Mouse (Mus musculus) CH12.LX (cell line): ENCODE measurements around the gene Agxt2. TPM values are rescaled to one million over a fixed set of nuclear protein-coding genes. Genes with fewer than 3 reads are reported as not detected.

Experiments used
- DNase-seq: peaks from one replicate; pipeline ENCODE4 v3.0.0-alpha.2; 2013; ENCODE audit errors: extremely low read depth
- H3K27ac ChIP-seq: 2 replicates; pipeline ENCODE4 v1.5.1; 2012; ENCODE audit warnings: low read depth, mild to moderate bottlenecking, control low read depth, moderate library complexity; ENCODE audit not compliant: insufficient read depth
- H3K27me3 ChIP-seq: replicated peaks from 2 replicates; pipeline ENCODE3; 2012; ENCODE audit warnings: inconsistent platforms
- H3K36me3 ChIP-seq, 2 experiments: replicated peaks in 1 of 2; 2 replicates each; pipeline versions ENCODE3 to v1.6.1; 2012; ENCODE audit warnings: inconsistent platforms in 1 of 2, low read length in 1 of 2, mild to moderate bottlenecking in 1 of 2, mixed read lengths in 1 of 2, moderate library complexity in 1 of 2; ENCODE audit not compliant: control insufficient read depth in 1 of 2, insufficient read depth in 1 of 2
- H3K4me1 ChIP-seq, 2 experiments: 2 replicates each; pipeline ENCODE4 v1.6.1; 2012; ENCODE audit warnings: inconsistent platforms in 1 of 2, moderate library complexity in 1 of 2; ENCODE audit not compliant: insufficient read depth in 2 of 2, control insufficient read depth in 1 of 2
- H3K4me2 ChIP-seq: 2 replicates; pipeline ENCODE4 v1.6.1; 2012; ENCODE audit warnings: low read depth, mild to moderate bottlenecking, control low read depth; ENCODE audit not compliant: poor library complexity, insufficient read depth, severe bottlenecking
- H3K4me3 ChIP-seq, 3 experiments: fragments of 150-350 bp in 1 of 3; sonication (generic) in 1 of 3; replicated peaks in 1 of 3; 2 replicates each; pipeline versions ENCODE3 to v1.5.1; 2011 to 2012; ENCODE audit warnings: low read depth in 2 of 3, low read length in 2 of 3, mild to moderate bottlenecking in 2 of 3, moderate library complexity in 2 of 3, control low read depth in 1 of 3, improper control_type of control experiment in 1 of 3, inconsistent platforms in 1 of 3, mixed read lengths in 1 of 3; ENCODE audit not compliant: poor library complexity in 1 of 3
- H3K79me2 ChIP-seq: replicated peaks from 2 replicates; pipeline ENCODE4 v1.6.1; 2012; ENCODE audit warnings: mild to moderate bottlenecking, moderate library complexity; ENCODE audit not compliant: control insufficient read depth, poor library complexity, insufficient read depth, severe bottlenecking; ENCODE audit errors: extremely low read depth
- H3K9ac ChIP-seq: 2 replicates; pipeline ENCODE4 v1.6.1; 2012; ENCODE audit warnings: low read depth, mild to moderate bottlenecking, control low read depth, moderate library complexity; ENCODE audit not compliant: insufficient read depth
- H3K9me3 ChIP-seq: replicated peaks from 2 replicates; pipeline ENCODE3; 2012; ENCODE audit warnings: low read length, inconsistent platforms, mixed read lengths
- CHD2 ChIP-seq: IDR thresholded peaks from 2 replicates; pipeline ENCODE4 v1.6.1; 2011; ENCODE audit warnings: low read length, improper control_type of control experiment
- CTCF ChIP-seq, 2 experiments: IDR thresholded peaks in 1 of 2; conservative IDR thresholded peaks in 1 of 2; 2 replicates each; pipeline ENCODE4 v1.5.1; 2011 to 2012; ENCODE audit warnings: low read depth in 2 of 2, low read length in 2 of 2, improper control_type of control experiment in 1 of 2, inconsistent platforms in 1 of 2, mild to moderate bottlenecking in 1 of 2, moderate library complexity in 1 of 2
- E2F4 ChIP-seq: IDR thresholded peaks from 2 replicates; pipeline ENCODE4 v1.6.1; 2011; ENCODE audit warnings: low read depth, low read length, improper control_type of control experiment; ENCODE audit not compliant: insufficient replicate concordance
- ELF1 ChIP-seq: IDR thresholded peaks from 2 replicates; pipeline ENCODE4 v1.6.1; 2014; ENCODE audit warnings: low read depth, mild to moderate bottlenecking, inconsistent platforms, low read length, improper control_type of control experiment
- HCFC1 ChIP-seq: IDR thresholded peaks from 2 replicates; pipeline ENCODE4 v1.6.1; 2012; ENCODE audit warnings: low read depth, mild to moderate bottlenecking, inconsistent platforms, low read length, improper control_type of control experiment
- JUND ChIP-seq: conservative IDR thresholded peaks from 2 replicates; pipeline ENCODE4 v1.6.1; 2011; ENCODE audit warnings: low read depth, low read length, improper control_type of control experiment
- MAFK ChIP-seq: IDR thresholded peaks from 2 replicates; pipeline ENCODE4 v1.6.1; 2011; ENCODE audit warnings: low read length, improper control_type of control experiment; ENCODE audit not compliant: insufficient replicate concordance
- MAZ ChIP-seq: IDR thresholded peaks from 2 replicates; pipeline ENCODE4 v1.6.1; 2012; ENCODE audit warnings: low read depth, mild to moderate bottlenecking, inconsistent platforms, low read length, improper control_type of control experiment, moderate library complexity
- MXI1 ChIP-seq: IDR thresholded peaks from 2 replicates; pipeline ENCODE4 v1.6.1; 2011; ENCODE audit warnings: mild to moderate bottlenecking, low read depth, low read length, improper control_type of control experiment
- PAX5 ChIP-seq: IDR thresholded peaks from 2 replicates; pipeline ENCODE4 v1.6.1; 2012; ENCODE audit warnings: low read length, inconsistent platforms, mixed read lengths
- POLR2A ChIP-seq: IDR thresholded peaks from 2 replicates; pipeline ENCODE4 v1.6.1; 2011; ENCODE audit warnings: low read depth, mild to moderate bottlenecking, improper control_type of control experiment, low read length
- POLR2AphosphoS2 ChIP-seq: IDR thresholded peaks from 2 replicates; pipeline ENCODE4 v1.6.1; 2011; ENCODE audit warnings: low read depth, low read length, improper control_type of control experiment
- SMC3 ChIP-seq: IDR thresholded peaks from 2 replicates; pipeline ENCODE4 v1.6.1; 2011; ENCODE audit warnings: low read depth, low read length, improper control_type of control experiment
- ZC3H11A ChIP-seq: IDR thresholded peaks from 2 replicates; pipeline ENCODE4 v1.6.1; 2012; ENCODE audit warnings: low read depth, mild to moderate bottlenecking, inconsistent platforms, low read length, improper control_type of control experiment
- ZMIZ1 ChIP-seq: IDR thresholded peaks from 2 replicates; pipeline ENCODE4 v1.6.1; 2012; ENCODE audit warnings: low read depth, mild to moderate bottlenecking, inconsistent platforms, low read length, improper control_type of control experiment
- dilution Hi-C: fragments of 300-500 bp; cut with MboI; formaldehyde crosslinking; loops from 2 replicates; pipeline ENCODE4 v1.14.3; 2020; ENCODE audit warnings: low sequenced_read_pairs; ENCODE audit not compliant: extremely low pct_unique_long_range_greater_than_20kb, extremely low pct_ligation_motif_present
- in situ Hi-C: fragments of 300-500 bp; cut with MboI; formaldehyde crosslinking; loops from 3 replicates; pipeline ENCODE4 v1.14.3; 2019; ENCODE audit warnings: low sequenced_read_pairs, low pct_ligation_motif_present, low pct_unique_long_range_greater_than_20kb, mixed read lengths
- polyA plus RNA-seq: library from polyadenylated mRNA; unstranded; fragments of >175 nt; gene quantifications from 2 replicates; pipeline ENCODE4 v1.2.1, GENCODE M21; 2012; ENCODE audit warnings: low read depth; ENCODE audit not compliant: insufficient read length
- total RNA-seq, 2 experiments: library from RNA; depleted of rRNA; stranded (reverse); fragments of 300-350 nt in 1 of 2; fragments of >200 nt in 1 of 2; gene quantifications; 2 replicates each; pipeline ENCODE4 v1.2.3; 2012 to 2014

The Agxt2 gene
- total and polyA plus RNA-seq, 3 experiments = 0.14 TPM; not detected in 2

DNA sequence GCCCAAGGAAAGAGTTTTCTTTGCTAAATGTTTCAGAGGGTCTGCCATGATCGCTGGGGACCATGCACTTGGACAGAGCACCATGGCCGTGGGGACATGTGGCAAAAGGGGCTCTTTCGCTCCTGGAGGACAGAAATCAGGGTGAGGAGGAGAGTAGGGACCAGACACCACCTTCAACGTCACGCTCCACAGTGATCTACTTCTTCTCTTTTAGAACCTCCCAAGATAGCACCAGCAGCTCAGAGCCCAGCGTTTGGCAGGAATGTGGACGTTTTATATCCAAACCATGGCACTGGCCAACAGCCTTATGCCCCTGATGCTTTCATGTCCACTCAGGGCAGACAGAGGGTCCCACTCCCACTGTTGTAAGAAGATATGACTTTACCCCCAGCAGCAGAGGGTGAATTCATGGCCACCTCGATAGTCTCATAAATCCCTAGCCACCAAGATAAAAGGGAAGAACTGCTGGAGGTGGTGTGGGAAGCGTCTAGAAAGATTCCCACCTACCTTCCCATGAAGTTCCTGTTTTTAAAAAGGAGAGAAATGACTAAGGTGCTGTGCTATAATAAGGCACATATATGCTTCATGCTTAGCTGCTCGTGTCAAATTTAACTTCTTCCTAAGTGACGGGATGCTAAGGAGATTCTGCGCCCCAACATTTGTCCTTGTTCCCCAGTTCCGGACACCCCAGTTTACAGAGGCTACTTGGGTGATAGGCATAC is 68.4 kb downstream of the Agxt2 start:
- dilution Hi-C loops = no loop called here
- no peak for DNase-seq
- no peaks in the 10 kb centered on the region for H3K36me3 ChIP-seq
- no peak overlapping the region for H3K4me2 ChIP-seq
- H3K79me2 ChIP-seq = no peaks in the 10 kb centered on the region
- H3K9ac ChIP-seq = no peak overlapping the region
- H3K4me1 ChIP-seq = peaks cover 5 to 16% of the 10 kb centered on the region in 2 experiments; a peak in 2 of 4 replicates
- TF ChIP-seq ZMIZ1 = no peak
- TF ChIP-seq HCFC1 = no peak
- TF ChIP-seq ZC3H11A = no peak
- TF ChIP-seq, all 38 proteins: peak for 0
- H3K4me3 ChIP-seq = no peak overlapping the region
- no peaks in the 10 kb centered on the region for H3K27me3 ChIP-seq
- no peak overlapping the region for H3K27ac ChIP-seq
- in situ Hi-C loops = no loop called here
- no peaks in the 10 kb centered on the region for H3K9me3 ChIP-seq

DNA sequence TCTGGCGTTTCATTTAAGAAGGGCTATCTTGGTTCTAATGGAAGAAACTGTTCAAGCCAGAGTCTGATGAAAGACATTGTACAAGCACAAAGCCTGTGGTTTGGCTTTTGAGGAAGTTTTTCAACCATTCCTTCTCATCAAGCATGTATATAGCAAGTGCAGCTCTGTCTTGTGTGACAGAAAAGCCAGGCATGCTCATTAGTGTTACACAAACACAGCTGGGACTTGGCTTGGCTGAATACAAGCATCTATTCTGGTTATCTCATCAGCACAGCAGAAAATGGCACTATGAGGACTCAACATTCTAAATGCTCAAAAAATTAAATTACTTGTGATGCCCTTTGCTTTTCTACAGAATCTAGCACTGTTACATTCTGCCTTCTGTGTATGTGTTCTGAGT is 78.6 kb downstream of the Agxt2 start:
- dilution Hi-C loops = no loop called here
- no peaks in the 10 kb centered on the region for H3K9me3 ChIP-seq
- H3K27ac ChIP-seq = no peak overlapping the region
- H3K4me3 ChIP-seq = no peak overlapping the region
- no peak for DNase-seq
- no peaks in the 10 kb centered on the region for H3K27me3 ChIP-seq
- no peak overlapping the region for H3K4me2 ChIP-seq
- H3K36me3 ChIP-seq = peaks cover 0 to 14% of the 10 kb centered on the region in 2 experiments
- no peak overlapping the region for H3K9ac ChIP-seq
- H3K4me1 ChIP-seq = peaks cover 5 to 12% of the 10 kb centered on the region in 2 experiments
- in situ Hi-C loops = no loop called here
- TF ChIP-seq MAFK (no peak), POLR2AphosphoS2 (no peak), ELF1 (no peak), POLR2A (no peak), CTCF (conservative IDR thresholded peaks at IDR 0.05 in 1 of 2, IDR thresholded peaks at IDR 0.05 in 1 of 2; ENCODE audit: low read depth in 2 of 2, low read length in 2 of 2) (no peak), MAZ (no peak), MXI1 (no peak), JUND (no peak), CHD2 (no peak), E2F4 (no peak), PAX5 (no peak), SMC3 (no peak), ZC3H11A (no peak)
- no peaks in the 10 kb centered on the region for H3K79me2 ChIP-seq
